Mouse (Mus musculus): ENCODE data around the gene Iqcm.
"Not testable (repeated sequence)": the region's sequence is repeated elsewhere in the genome, so short reads cannot be mapped to it uniquely, and the experiment has no call there.

Iqcm gene

DNA sequence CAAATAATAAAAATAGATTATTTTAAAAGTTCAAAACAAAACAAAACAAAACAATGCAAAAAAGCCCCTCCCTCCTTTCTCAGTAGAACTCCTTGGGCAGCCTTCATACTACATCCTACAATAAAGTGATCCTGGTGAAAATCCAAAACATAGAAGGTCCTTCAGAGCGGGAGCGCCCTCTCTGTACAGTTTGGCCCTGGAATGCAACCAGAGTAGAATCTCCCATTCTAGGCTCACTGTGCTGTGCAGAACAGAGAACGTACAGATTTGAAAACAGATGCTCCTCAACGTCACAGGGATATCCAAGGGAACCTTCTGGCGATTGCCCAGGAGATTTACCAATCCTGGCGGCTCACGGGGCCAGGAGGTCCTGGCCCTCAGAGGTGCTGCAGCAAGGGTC is at the start of gene Iqcm:
TSS of gene Iqcm (plus strand) at position 301 of the 400 bp plus-strand sequence.
- DNase-seq, result no peak

GRCm38 (mm10) chr8:75406489-75406888 is 42.0 kb upstream of the Iqcm start, which contains the start of gene Gm10358:
Gene Gm10358 (minus strand): TSS chr8:75406589.
- no peak for DNase-seq

GRCm38 (mm10) chr8:75415696-75416095 is 32.8 kb upstream of the Iqcm start:
- not testable (repeated sequence) for DNase-seq

GRCm38 (mm10) chr8:75476756-75477155 is 28.3 kb downstream of the Iqcm start:
- DNase-seq, result no peak

- DNase-seq, result no peak
These were observed 40.7 kb downstream of the Iqcm start for GRCm38 (mm10) chr8:75489035-75489678.

GRCm38 (mm10) chr8:75509299-75509698 is 60.8 kb downstream of the Iqcm start:
- no peak for DNase-seq

DNA sequence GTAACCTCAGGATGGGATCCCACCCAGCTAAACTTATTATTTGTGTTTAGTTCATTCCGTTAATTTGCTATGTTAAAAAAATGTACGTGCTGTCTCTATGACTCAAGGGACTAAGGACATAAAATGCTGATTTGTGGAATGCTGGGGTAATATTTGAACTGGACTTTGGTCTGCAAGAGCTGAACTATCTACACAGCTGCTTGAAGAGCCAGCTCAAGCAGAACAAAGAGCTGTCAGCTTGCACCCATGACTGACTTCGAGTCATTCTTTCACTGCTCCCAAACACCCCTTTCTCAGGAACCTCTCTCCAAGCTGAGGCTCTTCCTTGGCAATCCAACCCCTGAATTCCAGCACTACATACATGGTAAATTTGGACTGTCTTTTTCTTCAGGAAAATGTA is 65.3 kb downstream of the Iqcm start:
- no peak for DNase-seq

DNA sequence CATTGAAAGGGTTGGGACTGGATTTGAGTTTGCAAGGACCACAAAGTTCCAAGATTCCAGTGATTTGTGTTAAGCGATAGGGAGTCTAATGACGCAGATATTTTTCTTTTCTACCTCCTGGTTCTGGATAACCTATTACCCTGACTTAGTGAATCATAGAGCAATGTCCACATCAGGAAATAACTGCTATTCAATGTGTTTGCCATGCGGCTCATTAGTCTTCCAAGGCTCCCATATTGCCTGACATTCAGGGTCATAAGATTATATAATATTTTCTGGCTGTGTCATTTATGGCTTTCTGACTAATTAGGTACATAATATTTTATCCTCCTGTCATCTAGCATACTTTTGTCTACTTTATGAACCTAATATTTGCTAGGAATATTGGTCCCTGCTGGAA is 100.8 kb downstream of the Iqcm start:
- no peak for DNase-seq

DNA sequence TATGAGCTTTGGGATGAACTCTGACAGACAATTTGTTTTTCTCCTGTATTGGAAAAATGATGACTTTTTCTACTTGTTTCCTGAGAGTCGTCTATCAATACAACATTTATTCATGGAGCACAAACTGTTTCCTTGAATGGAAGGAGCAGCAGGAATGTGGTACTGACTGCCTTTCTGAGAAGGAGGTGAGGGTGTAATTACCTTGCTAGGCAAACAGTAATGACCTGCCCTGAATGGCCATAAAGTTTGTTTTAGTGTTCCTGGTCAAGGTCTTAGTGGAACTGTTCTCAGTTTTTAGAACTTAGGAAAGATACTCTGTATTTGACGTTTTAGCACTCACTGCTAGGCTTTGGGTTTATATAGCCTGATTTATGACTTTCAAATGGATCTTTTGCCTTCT is 147.8 kb downstream of the Iqcm start:
- DNase-seq, result no peak

GRCm38 (mm10) chr8:75642958-75643357 is 194.5 kb downstream of the Iqcm start:
- DNase-seq, result no peak

DNA sequence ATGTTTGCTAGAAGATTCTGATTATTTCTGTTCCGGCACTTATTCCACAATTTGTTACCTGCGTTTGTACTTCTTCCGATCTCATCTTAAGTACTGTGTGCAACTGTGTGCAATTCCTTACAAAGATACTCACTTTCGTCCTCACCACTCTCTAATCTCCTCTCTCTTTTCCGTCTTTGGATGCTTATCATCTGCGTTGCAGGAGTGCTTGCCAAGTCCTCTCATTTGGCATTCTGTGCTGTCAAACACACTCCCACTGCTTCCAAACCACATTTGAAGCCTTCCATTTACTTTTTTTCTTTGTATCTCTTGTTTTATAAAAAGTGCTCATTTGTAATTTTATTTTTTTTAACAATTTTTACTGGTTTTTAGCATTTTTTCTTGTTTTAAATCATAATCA is 210.8 kb downstream of the Iqcm start:
- DNase-seq, result peak; percentile 28

DNA sequence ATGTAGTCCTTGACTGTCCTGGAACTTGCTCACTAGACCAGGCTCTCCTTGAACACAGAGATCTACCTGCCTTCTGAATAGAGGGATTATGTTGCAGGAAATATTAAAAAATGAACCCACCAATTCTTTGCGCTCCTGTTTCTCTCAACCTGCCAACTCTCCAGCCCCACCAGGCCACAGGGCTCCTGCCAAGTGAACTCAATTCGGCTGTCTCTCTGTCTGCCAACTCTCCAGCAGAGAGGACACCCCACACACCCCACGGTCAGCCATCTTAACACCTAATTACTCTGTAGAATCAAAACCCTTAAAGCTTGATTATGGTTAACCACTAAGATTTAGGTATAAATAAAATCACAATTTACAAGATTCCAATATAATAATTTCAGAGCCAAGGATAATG is 298.1 kb downstream of the Iqcm start:
- DNase-seq, result no peak

GRCm38 (mm10) chr8:75755596-75755995 is 307.1 kb downstream of the Iqcm start:
- DNase-seq, result no peak

GRCm38 (mm10) chr8:75828468-75829132 is 380.1 kb downstream of the Iqcm start:
- DNase-seq, result no peak

- no peak for DNase-seq
These were observed 386.8 kb downstream of the Iqcm start for GRCm38 (mm10) chr8:75835245-75835644.

DNA sequence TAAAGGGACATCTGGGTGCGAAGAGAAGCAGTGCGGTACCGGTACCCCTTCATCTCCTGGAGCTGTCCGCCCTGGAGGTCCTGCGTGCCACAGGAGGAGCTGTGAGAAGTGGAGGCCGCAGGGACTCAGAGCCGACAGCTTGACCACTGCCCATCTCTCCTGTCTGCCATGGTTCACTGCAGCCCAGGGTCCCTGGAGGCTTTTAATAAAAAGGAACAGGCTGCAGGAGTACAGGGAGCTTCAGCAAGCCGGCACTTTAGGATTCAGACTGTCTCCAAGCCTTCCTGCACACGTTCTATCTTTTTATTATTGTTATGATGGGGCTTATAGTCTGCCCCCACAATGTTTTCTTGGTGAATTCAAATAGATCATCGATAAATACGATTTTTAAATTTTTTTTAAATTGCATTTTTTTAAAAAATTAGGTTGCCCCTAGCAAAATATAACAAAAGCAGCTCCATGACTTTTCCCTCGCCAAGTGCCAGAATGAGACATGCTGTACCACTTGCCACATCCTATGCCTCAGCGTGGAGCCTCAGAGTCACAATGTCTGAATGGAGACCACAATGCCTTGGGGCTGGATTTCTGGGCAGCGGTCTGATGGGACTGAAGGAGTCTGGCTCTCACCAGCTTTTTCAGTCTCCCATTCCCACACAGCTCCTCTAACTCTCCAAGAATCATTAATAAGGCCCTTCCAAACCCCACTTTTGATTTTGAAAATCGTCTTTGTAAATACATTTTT is 469.3 kb downstream of the Iqcm start:
- no peak for DNase-seq

DNA sequence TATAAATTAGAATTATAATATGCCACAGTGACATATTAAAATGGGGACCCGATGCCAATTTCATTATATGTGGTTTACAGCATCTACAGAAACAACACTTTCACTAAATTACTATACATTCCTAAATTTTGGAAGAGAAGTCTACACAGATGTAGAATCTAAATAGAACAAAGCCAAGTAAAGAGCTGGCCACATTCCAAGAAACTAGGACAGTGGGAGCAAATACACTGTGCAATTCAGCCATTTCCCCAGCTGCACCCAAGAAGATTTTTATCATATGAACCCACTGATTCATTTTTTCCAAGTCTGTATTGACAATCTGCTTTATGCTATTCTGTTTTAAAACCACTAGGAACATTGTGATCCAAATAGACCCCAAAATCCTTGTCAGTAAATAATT is 500.7 kb downstream of the Iqcm start:
- DNase-seq, result no peak

DNA sequence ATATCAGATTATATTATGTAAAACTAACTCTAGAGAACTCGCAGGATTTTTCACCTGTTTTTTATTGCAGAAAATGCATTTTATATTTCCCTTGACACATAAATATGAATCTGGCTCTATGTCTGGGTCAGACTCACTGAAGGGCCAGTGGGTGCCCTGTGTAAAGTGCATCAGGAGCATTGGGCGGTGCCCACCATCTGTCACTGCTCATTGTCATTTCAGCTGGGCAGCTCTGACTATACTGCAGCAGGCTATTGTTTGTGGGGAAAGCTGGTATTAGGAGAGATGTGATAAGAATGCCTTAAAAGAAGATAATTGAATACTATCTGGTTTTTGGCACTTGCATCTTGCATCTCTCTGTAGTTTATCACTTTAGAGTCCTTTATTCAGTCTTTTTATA is 507.5 kb downstream of the Iqcm start:
- DNase-seq, result no peak

DNA sequence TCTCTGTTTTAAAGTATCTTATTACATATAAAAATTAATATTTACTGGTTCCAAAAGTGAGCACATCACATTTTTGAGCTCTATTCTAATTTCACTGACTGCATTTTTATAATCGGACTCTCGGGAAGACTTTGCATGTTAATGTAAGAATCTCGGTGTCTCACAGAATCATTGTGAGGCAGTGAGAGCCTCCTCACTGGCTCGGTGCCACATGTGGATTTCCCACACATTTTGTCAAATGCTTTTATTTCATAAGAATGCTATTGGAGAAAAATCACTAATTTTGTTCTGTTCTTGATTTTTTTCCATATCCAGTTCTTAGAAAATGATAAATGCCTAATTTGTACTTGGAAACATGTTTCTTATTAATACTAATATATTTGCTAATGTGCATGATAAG is 570.0 kb downstream of the Iqcm start:
- DNase-seq, result no peak
